Mouse (Mus musculus) yolk sac, embryonic 10.5 days (tissue): ENCODE data around the gene Gm4869.

ENCODE experiments used
- DNase-seq: peaks from one replicate; pipeline ENCODE4 v3.0.0-alpha.2; 2017; ENCODE audit warnings: low spot score

The Gm4869 gene

DNA sequence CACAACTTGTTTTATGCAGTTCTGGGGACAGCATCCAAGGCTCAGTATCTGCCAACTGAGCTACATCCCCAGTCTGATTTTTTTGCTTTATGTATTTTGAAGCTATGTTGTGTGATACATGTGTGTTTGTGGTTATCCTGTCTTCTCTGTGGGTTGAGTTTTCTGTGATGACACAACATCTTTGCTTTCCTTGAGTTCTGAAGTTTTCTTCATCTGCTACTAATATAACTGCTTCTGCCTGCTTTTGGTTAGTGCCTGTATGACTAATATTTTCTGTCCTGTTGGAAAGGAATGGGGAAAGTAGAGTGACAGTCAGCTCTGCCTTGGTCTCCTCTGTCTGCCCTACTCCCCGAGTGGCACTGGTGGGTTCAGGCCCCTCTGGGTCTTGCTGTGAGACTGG, 75.8 kb downstream of the Gm4869 start:
- no peak for DNase-seq

DNA sequence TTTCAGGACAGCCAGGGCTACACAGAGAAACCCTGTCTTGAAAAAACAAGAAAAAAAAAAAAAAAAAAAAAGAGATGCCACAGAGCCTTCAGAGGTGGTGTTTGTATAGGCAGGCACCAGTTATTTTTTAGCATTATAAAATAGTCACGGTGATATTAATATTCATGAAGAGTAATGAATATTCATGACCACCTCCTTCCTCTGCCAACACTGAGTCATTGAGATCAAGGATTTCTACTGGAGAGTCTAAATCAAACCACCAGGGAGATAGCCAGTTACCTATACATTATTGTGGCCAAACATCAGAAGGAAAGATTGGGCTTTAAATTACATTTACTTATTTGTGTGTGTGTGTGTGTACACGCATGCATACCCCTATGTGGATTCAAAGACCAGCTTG, 81.3 kb downstream of the Gm4869 start:
- DNase-seq = no peak

DNA sequence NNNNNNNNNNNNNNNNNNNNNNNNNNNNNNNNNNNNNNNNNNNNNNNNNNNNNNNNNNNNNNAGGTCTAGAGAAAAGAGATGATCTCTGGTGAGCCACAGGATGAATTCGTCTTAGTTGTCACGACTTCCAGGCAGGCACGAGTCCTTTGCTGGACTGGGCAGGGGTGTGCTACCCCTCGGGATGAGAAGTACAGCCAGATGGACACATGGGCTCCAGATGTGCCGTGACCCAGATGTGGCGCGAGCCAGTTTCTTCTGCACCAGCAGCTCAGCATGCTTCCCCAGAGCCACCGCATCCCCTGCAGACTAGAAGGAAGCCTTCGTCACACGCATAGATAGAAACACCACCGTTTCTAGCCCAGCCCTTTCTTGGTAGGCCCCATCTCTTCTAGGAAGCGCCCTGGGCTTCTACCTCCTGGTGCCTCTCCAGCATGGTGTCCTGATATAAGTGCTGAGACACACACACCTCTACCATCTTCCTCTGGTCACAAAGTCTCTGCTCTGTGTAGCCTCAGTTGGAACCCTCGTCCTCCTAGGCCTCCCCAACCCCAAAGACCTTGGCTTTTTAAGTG, 92.8 kb downstream of the Gm4869 start:
- no peak for DNase-seq

DNA sequence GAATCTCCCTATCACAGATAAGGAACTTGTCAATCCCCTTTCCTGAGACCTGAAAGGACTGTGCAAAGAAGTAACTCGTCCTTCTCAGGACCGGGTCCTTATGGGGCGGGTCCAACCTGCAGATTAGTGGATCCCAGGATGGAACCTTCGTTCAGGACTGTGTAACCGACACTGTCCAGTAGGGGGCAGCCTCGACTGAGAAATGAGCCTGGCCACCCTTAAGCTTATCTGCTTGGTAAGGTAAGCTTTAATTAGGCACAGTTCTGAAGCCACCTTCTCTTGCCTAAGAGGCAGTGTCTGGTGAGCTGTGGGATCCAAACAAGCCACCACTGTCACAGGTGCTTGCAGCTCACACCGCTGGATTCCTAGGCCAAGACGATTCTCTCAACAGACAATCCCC, 94.7 kb downstream of the Gm4869 start:
- DNase-seq = peak; percentile 41

DNA sequence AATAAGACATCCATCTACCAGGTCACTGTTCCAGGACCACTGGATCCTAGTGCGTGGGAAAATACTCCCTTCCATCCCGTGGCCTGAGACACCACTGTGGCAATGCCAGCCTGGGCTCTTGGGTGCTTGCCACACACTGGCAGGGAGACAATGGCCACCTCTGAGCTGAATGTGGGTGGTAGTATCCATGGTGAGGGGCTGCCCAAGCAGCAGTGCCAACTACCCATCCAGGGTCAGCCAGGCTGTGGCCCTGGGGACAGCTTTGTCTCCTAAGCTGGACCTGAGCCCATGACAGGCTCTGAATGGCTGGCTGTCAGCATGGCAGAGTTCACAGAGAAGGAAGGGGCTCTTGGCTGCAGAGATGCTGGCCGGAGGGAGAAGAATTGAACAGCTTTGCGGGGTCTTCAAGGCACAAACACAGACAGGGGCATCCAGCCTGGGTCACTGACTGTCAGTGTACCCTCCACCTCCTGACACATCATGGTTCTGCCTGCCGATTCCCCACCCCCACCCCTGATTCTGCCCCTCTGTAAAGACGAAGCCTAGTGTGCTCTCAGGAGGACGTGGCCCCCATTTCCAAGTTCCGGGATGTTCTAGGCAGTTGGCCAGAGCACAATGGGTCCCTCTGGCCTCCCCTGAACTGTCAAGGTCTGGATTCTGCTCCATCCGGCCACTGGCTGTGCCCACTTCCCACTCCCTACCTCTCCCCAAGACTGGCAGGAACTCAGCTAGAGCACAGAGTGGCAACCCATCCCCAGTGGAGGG, 97.5 kb downstream of the Gm4869 start:
- no peak for DNase-seq
